Mouse (Mus musculus) hematopoietic stem cell, adult 5-6 weeks (primary cell): Measurements from ENCODE around the gene Dedd. TPM values are rescaled to one million over a fixed set of nuclear protein-coding genes. Genes with fewer than 3 reads are reported as not detected.
A peak's percentile ranks its signal among the peaks of the same experiment; 100 is the strongest.
"Not testable (repeated sequence)": the region's sequence is repeated elsewhere in the genome, so short reads cannot be mapped to it uniquely, and the experiment has no call there.

Source experiments
- ATAC-seq, 2 experiments: fragments of 125-278 bp in 1 of 2; replicated peaks in 1 of 2; 2 replicates each; pipeline ENCODE4 v1.8.0; 2016 to 2017; ENCODE audit warnings: inconsistent platforms in 2 of 2, mild to moderate bottlenecking in 2 of 2, moderate number of reproducible peaks in 2 of 2, low read depth in 1 of 2, moderate TSS enrichment in 1 of 2; ENCODE audit not compliant: low FRiP score in 2 of 2, poor library complexity in 2 of 2, severe bottlenecking in 2 of 2, insufficient read depth in 1 of 2, low TSS enrichment in 1 of 2
- total RNA-seq: library from RNA; stranded (forward); fragments of 172-1452, 232-1000 nt; gene quantifications from 2 replicates; pipeline ENCODE4 v1.2.3, GENCODE M21; 2017

Gene Dedd
- total RNA-seq, 1 experiment from 2014 or later: 11.0 TPM

GRCm38 (mm10) chr1:171294298-171295062, 34.5 kb upstream of the Dedd start, which contains the start of gene Ufc1:
Gene Ufc1 (minus strand): TSS chr1:171295024.
- ATAC-seq: peak; percentile 91 to 95

GRCm38 (mm10) chr1:171295063-171295402, 33.9 kb upstream of the Dedd start:
- ATAC-seq: no peak

- no peak for ATAC-seq
These were observed 30.7 kb upstream of the Dedd start for GRCm38 (mm10) chr1:171298226-171298625.

- not testable (repeated sequence) for ATAC-seq
These were observed 22.8 kb upstream of the Dedd start for GRCm38 (mm10) chr1:171306157-171306556.

GRCm38 (mm10) chr1:171309321-171309720, 19.6 kb upstream of the Dedd start:
- ATAC-seq: no peak

GRCm38 (mm10) chr1:171319748-171320147, 9.2 kb upstream of the Dedd start:
- no peak for ATAC-seq

GRCm38 (mm10) chr1:171320151-171320550, 8.8 kb upstream of the Dedd start:
- ATAC-seq: no peak

GRCm38 (mm10) chr1:171321415-171321814, 7.5 kb upstream of the Dedd start:
- peak in 1 of 2 experiments; percentile 56; a peak in 1 of 4 replicates for ATAC-seq

- 0 out of 4 replicates have a peak, but pooled peaks of 1 of the 2 experiments have one; percentile 32 for ATAC-seq
These were observed 6.9 kb upstream of the Dedd start for GRCm38 (mm10) chr1:171322012-171322411.

GRCm38 (mm10) chr1:171325571-171325970, 3.4 kb upstream of the Dedd start:
- no peak for ATAC-seq

GRCm38 (mm10) chr1:171326588-171326987, 2.4 kb upstream of the Dedd start:
- ATAC-seq: not testable (repeated sequence)

GRCm38 (mm10) chr1:171328244-171328643, 701 bp upstream of the Dedd start:
- no peak for ATAC-seq

- peak; percentile 37 to 59 for ATAC-seq
These were observed 679 bp downstream of the Dedd start for GRCm38 (mm10) chr1:171329433-171330215.

GRCm38 (mm10) chr1:171330216-171330560, 1.2 kb downstream of the Dedd start:
- no peak; a peak in 1 of 4 replicates for ATAC-seq

GRCm38 (mm10) chr1:171342262-171343207, 13.6 kb downstream of the Dedd start:
- ATAC-seq: no peak

GRCm38 (mm10) chr1:171343922-171344677, 15.2 kb downstream of the Dedd start:
- no peak for ATAC-seq

GRCm38 (mm10) chr1:171344715-171345114, 15.8 kb downstream of the Dedd start:
- ATAC-seq: no peak
